Mouse (Mus musculus): ENCODE results near the gene Rnf215. TPM values are rescaled to one million over a fixed set of nuclear protein-coding genes. Genes with fewer than 3 reads are reported as not detected.

Gene Rnf215
- polyA plus RNA-seq, 1 experiment, result 4.5 TPM

- H3K4me1 ChIP-seq (ENCODE audit: control insufficient read depth, insufficient read depth, low read length), result no peaks in the 10 kb centered on the region
- H3K27ac ChIP-seq (ENCODE audit: control insufficient read depth, insufficient read depth, low read depth, low read length), result no peak overlapping the region
- TF ChIP-seq POLR2A (IDR thresholded peaks at IDR 0.05; ENCODE audit: control insufficient read depth, low read depth, low read length), result no peak
- TF ChIP-seq CTCF (IDR thresholded peaks at IDR 0.05; ENCODE audit: control insufficient read depth, insufficient read depth, insufficient replicate concordance, low read depth, low read length), result no peak
- H3K36me3 ChIP-seq (ENCODE audit: control insufficient read depth, insufficient read depth, low read length), result no peaks in the 10 kb centered on the region
- H3K27me3 ChIP-seq (ENCODE audit: control insufficient read depth, insufficient read depth, low read length), result no peaks in the 10 kb centered on the region
- no peak overlapping the region for H3K4me3 ChIP-seq (ENCODE audit: control insufficient read depth, low read depth, low read length)
Measured at GRCm38 (mm10) chr11:4115407-4115806, 19.6 kb upstream of the Rnf215 start.

- H3K27me3 ChIP-seq (ENCODE audit: control insufficient read depth, insufficient read depth, low read length), result no peaks in the 10 kb centered on the region
- TF ChIP-seq POLR2A (IDR thresholded peaks at IDR 0.05; ENCODE audit: control insufficient read depth, low read depth, low read length), result no peak
- TF ChIP-seq CTCF (IDR thresholded peaks at IDR 0.05; ENCODE audit: control insufficient read depth, insufficient read depth, insufficient replicate concordance, low read depth, low read length), result no peak
- no peak overlapping the region for H3K4me3 ChIP-seq (ENCODE audit: control insufficient read depth, low read depth, low read length)
- no peaks in the 10 kb centered on the region for H3K4me1 ChIP-seq (ENCODE audit: control insufficient read depth, insufficient read depth, low read length)
- no peak overlapping the region for H3K27ac ChIP-seq (ENCODE audit: control insufficient read depth, insufficient read depth, low read depth, low read length)
- H3K36me3 ChIP-seq (ENCODE audit: control insufficient read depth, insufficient read depth, low read length), result no peaks in the 10 kb centered on the region
Measured at GRCm38 (mm10) chr11:4116458-4117141, 18.4 kb upstream of the Rnf215 start.

DNA sequence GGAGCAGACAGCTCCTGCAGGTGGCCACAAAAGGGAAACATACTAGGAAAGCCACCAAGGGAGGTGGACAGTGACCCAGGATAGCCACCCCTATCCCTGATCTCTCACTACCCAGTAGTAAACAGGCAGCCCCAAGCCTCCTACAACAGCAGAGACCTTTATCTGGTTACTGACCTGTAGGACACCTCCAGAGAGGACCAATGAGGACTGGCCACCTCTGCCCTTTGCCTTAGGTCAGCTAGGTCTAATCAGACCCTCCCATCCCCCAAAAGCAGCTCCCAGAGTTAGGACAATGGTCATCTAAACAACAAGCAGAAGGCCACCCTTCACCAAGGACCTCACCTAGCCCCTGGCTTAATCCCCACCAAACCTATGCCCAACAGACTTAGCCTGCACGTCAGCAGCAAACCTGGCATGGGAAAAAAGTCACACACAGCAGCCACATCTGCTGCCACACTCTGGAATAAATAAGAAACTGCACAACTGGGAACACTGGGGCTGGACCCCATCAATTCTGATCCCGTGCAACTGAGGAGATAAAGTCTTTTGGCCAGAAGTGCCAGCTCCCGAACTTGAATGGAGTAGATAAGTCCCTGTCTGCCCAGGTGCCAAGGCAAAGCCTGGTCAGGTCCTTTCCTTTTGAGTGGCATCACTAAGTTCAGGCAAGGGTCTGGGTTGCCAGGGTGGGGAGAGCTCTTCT, 17.5 kb upstream of the Rnf215 start:
- no peak overlapping the region for H3K27ac ChIP-seq (ENCODE audit: control insufficient read depth, insufficient read depth, low read depth, low read length)
- no peak for TF ChIP-seq POLR2A (IDR thresholded peaks at IDR 0.05; ENCODE audit: control insufficient read depth, low read depth, low read length)
- no peak for TF ChIP-seq CTCF (IDR thresholded peaks at IDR 0.05; ENCODE audit: control insufficient read depth, insufficient read depth, insufficient replicate concordance, low read depth, low read length)

GRCm38 (mm10) chr11:4118081-4118921, 16.7 kb upstream of the Rnf215 start:
- Histone ChIP-seq H3K36me3 (ENCODE audit: control insufficient read depth, insufficient read depth, low read length) (no peaks in the 10 kb centered on the region), H3K4me1 (ENCODE audit: control insufficient read depth, insufficient read depth, low read length) (no peaks in the 10 kb centered on the region), H3K4me3 (ENCODE audit: control insufficient read depth, low read depth, low read length) (peak overlapping the region; percentile 63), H3K27ac (ENCODE audit: control insufficient read depth, insufficient read depth, low read depth, low read length) (no peak overlapping the region), H3K27me3 (ENCODE audit: control insufficient read depth, insufficient read depth, low read length) (no peaks in the 10 kb centered on the region)
- no peak for TF ChIP-seq POLR2A (IDR thresholded peaks at IDR 0.05; ENCODE audit: control insufficient read depth, low read depth, low read length)
- no peak for TF ChIP-seq CTCF (IDR thresholded peaks at IDR 0.05; ENCODE audit: control insufficient read depth, insufficient read depth, insufficient replicate concordance, low read depth, low read length)

More for the DNA sequence above, 17.5 kb upstream of the Rnf215 start:
- Histone ChIP-seq H3K27me3 (ENCODE audit: control insufficient read depth, insufficient read depth, low read length) (no peaks in the 10 kb centered on the region), H3K4me1 (ENCODE audit: control insufficient read depth, insufficient read depth, low read length) (no peaks in the 10 kb centered on the region), H3K4me3 (ENCODE audit: control insufficient read depth, low read depth, low read length) (no peak overlapping the region), H3K36me3 (ENCODE audit: control insufficient read depth, insufficient read depth, low read length) (no peaks in the 10 kb centered on the region)

DNA sequence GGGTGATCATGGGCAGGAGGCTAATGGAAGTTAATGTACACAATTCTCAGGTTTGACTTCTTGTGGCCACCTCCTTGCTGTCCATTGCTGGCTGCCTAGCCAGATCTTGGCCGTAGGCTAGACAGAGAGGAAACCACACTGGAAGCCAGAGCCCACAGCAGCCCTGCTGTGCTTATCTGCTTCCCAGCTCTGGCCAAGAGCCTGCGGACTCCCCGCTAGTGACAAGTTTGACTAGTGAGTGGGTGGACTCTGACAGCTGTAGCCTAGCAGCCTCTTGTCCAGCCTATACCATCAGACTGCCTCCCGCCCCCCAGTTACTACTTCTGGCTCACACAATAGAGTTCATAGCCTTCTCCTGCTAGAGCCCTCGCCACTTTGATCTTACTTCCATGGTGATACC, 15.4 kb upstream of the Rnf215 start:
- TF ChIP-seq POLR2A (IDR thresholded peaks at IDR 0.05; ENCODE audit: control insufficient read depth, low read depth, low read length) (no peak), CTCF (IDR thresholded peaks at IDR 0.05; ENCODE audit: control insufficient read depth, insufficient read depth, insufficient replicate concordance, low read depth, low read length) (no peak)
- Histone ChIP-seq H3K27me3 (ENCODE audit: control insufficient read depth, insufficient read depth, low read length) (no peaks in the 10 kb centered on the region), H3K27ac (ENCODE audit: control insufficient read depth, insufficient read depth, low read depth, low read length) (no peak overlapping the region), H3K36me3 (ENCODE audit: control insufficient read depth, insufficient read depth, low read length) (no peaks in the 10 kb centered on the region), H3K4me1 (ENCODE audit: control insufficient read depth, insufficient read depth, low read length) (no peaks in the 10 kb centered on the region; the same call in 1 of the 2 replicates), H3K4me3 (ENCODE audit: control insufficient read depth, low read depth, low read length) (no peak overlapping the region)

DNA sequence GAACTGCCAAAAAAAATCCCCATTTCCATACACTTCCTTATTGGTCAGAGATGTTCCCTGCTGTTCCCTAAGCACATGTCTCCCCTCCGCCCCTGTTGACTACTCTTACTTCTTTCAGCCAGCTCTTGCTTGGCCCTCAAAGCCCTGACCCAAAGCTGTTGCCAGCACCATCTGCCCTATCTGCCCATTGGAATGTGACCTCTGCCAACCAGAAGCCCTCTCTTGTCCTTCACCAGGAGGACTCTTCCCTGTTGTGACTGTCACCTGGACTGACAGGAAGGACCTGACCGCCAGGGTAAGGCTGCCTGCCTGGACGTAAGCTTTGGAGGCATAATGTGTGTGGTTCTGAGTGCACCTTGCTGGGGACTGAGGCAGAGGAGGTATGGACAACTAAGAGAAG, 13.3 kb upstream of the Rnf215 start:
- no peak overlapping the region for H3K27ac ChIP-seq (ENCODE audit: control insufficient read depth, insufficient read depth, low read depth, low read length)
- TF ChIP-seq CTCF (IDR thresholded peaks at IDR 0.05; ENCODE audit: control insufficient read depth, insufficient read depth, insufficient replicate concordance, low read depth, low read length), result no peak
- TF ChIP-seq POLR2A (IDR thresholded peaks at IDR 0.05; ENCODE audit: control insufficient read depth, low read depth, low read length), result no peak

GRCm38 (mm10) chr11:4122226-4122625, 12.8 kb upstream of the Rnf215 start:
- Histone ChIP-seq H3K36me3 (ENCODE audit: control insufficient read depth, insufficient read depth, low read length) (no peaks in the 10 kb centered on the region), H3K4me3 (ENCODE audit: control insufficient read depth, low read depth, low read length) (no peak overlapping the region), H3K27ac (ENCODE audit: control insufficient read depth, insufficient read depth, low read depth, low read length) (no peak overlapping the region), H3K4me1 (ENCODE audit: control insufficient read depth, insufficient read depth, low read length) (no peaks in the 10 kb centered on the region; the same call in 1 of the 2 replicates), H3K27me3 (ENCODE audit: control insufficient read depth, insufficient read depth, low read length) (no peaks in the 10 kb centered on the region)
- no peak for TF ChIP-seq CTCF (IDR thresholded peaks at IDR 0.05; ENCODE audit: control insufficient read depth, insufficient read depth, insufficient replicate concordance, low read depth, low read length)
- no peak for TF ChIP-seq POLR2A (IDR thresholded peaks at IDR 0.05; ENCODE audit: control insufficient read depth, low read depth, low read length)

More for the DNA sequence above, 13.3 kb upstream of the Rnf215 start:
- Histone ChIP-seq H3K27me3 (ENCODE audit: control insufficient read depth, insufficient read depth, low read length) (no peaks in the 10 kb centered on the region), H3K36me3 (ENCODE audit: control insufficient read depth, insufficient read depth, low read length) (no peaks in the 10 kb centered on the region), H3K4me1 (ENCODE audit: control insufficient read depth, insufficient read depth, low read length) (no peaks in the 10 kb centered on the region; the same call in 1 of the 2 replicates), H3K4me3 (ENCODE audit: control insufficient read depth, low read depth, low read length) (no peak overlapping the region)
